Comparison of ENCODE assay signal across 14 mouse cellular contexts in the genomic region with DNA sequence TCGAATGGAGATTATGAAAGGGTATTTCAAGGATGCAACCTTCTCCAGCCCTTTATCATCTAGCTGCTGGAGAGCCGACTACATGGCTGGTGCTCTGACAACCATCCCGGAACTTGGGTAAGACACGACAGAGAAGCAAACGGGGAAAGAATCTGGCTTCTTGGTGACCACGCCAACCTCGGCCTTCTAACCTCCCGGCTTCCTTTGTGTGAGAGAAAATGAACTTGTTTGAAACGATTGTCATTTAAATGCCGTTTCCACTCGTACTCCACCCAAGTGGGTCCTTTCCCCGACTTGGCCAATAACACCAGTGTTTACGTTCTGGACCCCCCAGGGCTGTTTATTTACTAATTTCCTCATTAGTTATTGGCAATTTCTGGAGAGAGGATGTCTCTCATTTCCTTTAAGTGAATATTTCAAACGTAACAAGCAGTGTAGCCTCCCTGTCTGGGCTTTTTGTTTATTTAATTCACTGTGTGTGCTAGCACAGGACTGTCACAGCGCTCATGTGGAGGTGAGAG. TPM values are rescaled to one million over a fixed set of nuclear protein-coding genes. Genes with fewer than 3 reads are reported as not detected.
DNase-seq lines count a peak whose midpoint lies in the region; ATAC-seq and TF ChIP-seq lines count a peak whose summit lies in the region.
"Had no signal": no experiment of that assay in that cellular context is flagged by ENCODE, and none has a peak within 500 bp of the region (broad histone marks: within the 10 kb centered on the region; RNA-seq: fewer than 3 reads in every experiment).

No protein-coding gene starts in this region.

- in situ Hi-C loops in ES-E14 (cut with MboI; ENCODE audit: low sequenced_read_pairs in 2 of 2, unreplicated experiment in 2 of 2): no loop called here

- TF ChIP-seq CTCF in small intestine, adult 2 months (IDR thresholded peaks at IDR 0.05; ENCODE audit: extremely low read depth, insufficient read length, insufficient replicate concordance, low read depth, low read length): no peak

- WGBS in heart, embryonic 14.5 days: 58% methylated on average over 15 of the region's 15 CpGs
- 42% methylated on average over 15 of the region's 15 CpGs for WGBS in lung, embryonic 15.5 days
- 74% methylated on average over 15 of the region's 15 CpGs for WGBS in small intestine, adult 2 months

- no peak overlapping the region for H3K4me3 ChIP-seq in heart, embryonic 14.5 days (ENCODE audit: control insufficient read depth in 1 of 2, insufficient read depth in 1 of 2, low read depth in 1 of 2, low read length in 2 of 2)
- no peak overlapping the region for H3K4me3 ChIP-seq in lung, embryonic 15.5 days
- H3K4me3 ChIP-seq in ES-E14 (ENCODE audit: insufficient read depth in 1 of 2, low read depth in 1 of 2, low read length in 2 of 2, poor library complexity in 1 of 2, severe bottlenecking in 1 of 2): no peak overlapping the region
- H3K4me3 ChIP-seq in small intestine, adult 2 months (ENCODE audit: low read depth, low read length): no peak overlapping the region
- H3K4me3 ChIP-seq: embryonic facial prominence, embryonic 13.5 days; forebrain, embryonic 15.5 days; neural tube, embryonic 15.5 days had no signal

- H3K27ac ChIP-seq in heart, embryonic 14.5 days (replicated peaks in 1 of 2; ENCODE audit: control insufficient read depth in 1 of 2, insufficient read depth in 1 of 2, low read depth in 2 of 2, low read length in 2 of 2): peak overlapping the region; percentile 85 to 94; a peak in 2 of 4 replicates
- peak overlapping the region; percentile 97 for H3K27ac ChIP-seq in lung, embryonic 15.5 days
- peak overlapping the region; percentile 70; the same call in 1 of the 2 replicates for H3K27ac ChIP-seq in ES-E14 (ENCODE audit: insufficient read depth, low read depth, low read length, poor library complexity, severe bottlenecking)
- H3K27ac ChIP-seq in small intestine, adult 2 months (ENCODE audit: insufficient read depth, low read depth, low read length): peak overlapping the region; percentile 54
- H3K27ac ChIP-seq: forebrain, embryonic 15.5 days; neural tube, embryonic 15.5 days had no signal

- H3K27me3 ChIP-seq in heart, embryonic 14.5 days (ENCODE audit: control insufficient read depth, insufficient read depth, low read length): no peaks in the 10 kb centered on the region
- no peaks in the 10 kb centered on the region for H3K27me3 ChIP-seq in lung, embryonic 15.5 days
- no peaks in the 10 kb centered on the region for H3K27me3 ChIP-seq in small intestine, adult 2 months (ENCODE audit: control insufficient read depth, insufficient read depth, low read length)
- H3K27me3 ChIP-seq: embryonic facial prominence, embryonic 13.5 days; forebrain, embryonic 15.5 days; neural tube, embryonic 15.5 days had no signal

- no peaks in the 10 kb centered on the region for H3K36me3 ChIP-seq in heart, embryonic 14.5 days (ENCODE audit: control insufficient read depth, insufficient read depth, low read length)
- H3K36me3 ChIP-seq in lung, embryonic 15.5 days: no peaks in the 10 kb centered on the region
- H3K36me3 ChIP-seq in ES-E14 (ENCODE audit: control insufficient read depth, insufficient read depth, low read length, poor library complexity, severe bottlenecking): no peaks in the 10 kb centered on the region
- peaks cover 1% of the 10 kb centered on the region; the same call in 1 of the 2 replicates for H3K36me3 ChIP-seq in small intestine, adult 2 months (ENCODE audit: control insufficient read depth, insufficient read depth, low read length)
- H3K36me3 ChIP-seq: embryonic facial prominence, embryonic 13.5 days; forebrain, embryonic 15.5 days; neural tube, embryonic 15.5 days had no signal

- DNase-seq in heart, postnatal 25 days (ENCODE audit: low spot score): no peak
- no peak for DNase-seq in lung, postnatal 36 days
- no peak for DNase-seq in ES-E14 (ENCODE audit: low read depth, low spot score)
- DNase-seq in T-cell, adult 2 months (ENCODE audit: low spot score): no peak
- DNase-seq: cerebellum, adult 9-11 months; kidney, adult 2 months; layer of hippocampus, adult 9-11 months had no signal

- no peaks in the 10 kb centered on the region for H3K9me3 ChIP-seq in heart, embryonic 14.5 days (ENCODE audit: control insufficient read depth, low read length)
- no peaks in the 10 kb centered on the region for H3K9me3 ChIP-seq in lung, embryonic 15.5 days
- H3K9me3 ChIP-seq in ES-E14 (ENCODE audit: control insufficient read depth, insufficient read depth, low read depth, low read length): no peaks in the 10 kb centered on the region
- H3K9me3 ChIP-seq: embryonic facial prominence, embryonic 13.5 days; forebrain, embryonic 15.5 days; neural tube, embryonic 15.5 days had no signal

- H3K4me2 ChIP-seq in heart, embryonic 14.5 days (ENCODE audit: low read length): no peak overlapping the region
- no peak overlapping the region for H3K4me2 ChIP-seq in lung, embryonic 15.5 days
- H3K4me2 ChIP-seq: embryonic facial prominence, embryonic 13.5 days; forebrain, embryonic 15.5 days; neural tube, embryonic 15.5 days had no signal

- intact Hi-C loops in heart, postnatal 25 days (cut with DNase I): no loop called here

- TF ChIP-seq POLR2A in small intestine, adult 2 months (IDR thresholded peaks at IDR 0.05; ENCODE audit: low read depth, low read length): no peak

- no peak overlapping the region for H3K9ac ChIP-seq in heart, embryonic 14.5 days (ENCODE audit: low read length)
- H3K9ac ChIP-seq in lung, embryonic 15.5 days: no peak overlapping the region
- no peak overlapping the region for H3K9ac ChIP-seq in ES-E14 (ENCODE audit: insufficient read depth, low read depth, low read length, poor library complexity, severe bottlenecking)
- H3K9ac ChIP-seq: embryonic facial prominence, embryonic 13.5 days; forebrain, embryonic 15.5 days; neural tube, embryonic 15.5 days had no signal

- peaks cover 53 to 66% of the 10 kb centered on the region in 2 experiments for H3K4me1 ChIP-seq in heart, embryonic 14.5 days (ENCODE audit: control insufficient read depth in 2 of 2, insufficient read depth in 2 of 2, low read length in 2 of 2)
- H3K4me1 ChIP-seq in lung, embryonic 15.5 days: peaks cover 65% of the 10 kb centered on the region
- peaks cover 15 to 50% of the 10 kb centered on the region in 2 experiments for H3K4me1 ChIP-seq in ES-E14 (ENCODE audit: control insufficient read depth in 2 of 2, insufficient read depth in 2 of 2, low read length in 2 of 2, poor library complexity in 1 of 2)
- peaks cover 24% of the 10 kb centered on the region; the same call in 1 of the 2 replicates for H3K4me1 ChIP-seq in small intestine, adult 2 months (ENCODE audit: control insufficient read depth, insufficient read depth, insufficient read length, low read length)

- no peak for ATAC-seq in heart, embryonic 14.5 days (ENCODE audit: insufficient number of reproducible peaks, insufficient read depth, low FRiP score, low read depth)
- ATAC-seq in lung, embryonic 15.5 days (ENCODE audit: borderline replicate concordance, extremely low read depth, low FRiP score, low TSS enrichment): no peak
- ATAC-seq: forebrain, embryonic 15.5 days; midbrain, embryonic 16.5 days had no signal

TF ChIP-seq in ES-E14, 5 proteins besides CTCF, POLR2A, EP300 and RAD21:
- TF ChIP-seq ZNF384 (IDR thresholded peaks at IDR 0.05; ENCODE audit: low read depth, low read length) (no peak), CHD2 (IDR thresholded peaks at IDR 0.05; ENCODE audit: low read depth, low read length) (no peak), HCFC1 (IDR thresholded peaks at IDR 0.05; ENCODE audit: borderline replicate concordance, insufficient read depth, low read length) (no peak), ZC3H11A (IDR thresholded peaks at IDR 0.05; ENCODE audit: borderline replicate concordance, low read depth, low read length) (no peak), MAFK (IDR thresholded peaks at IDR 0.05; ENCODE audit: insufficient read depth, low read depth, low read length) (no peak)

RNA-seq across cellular contexts. Expression of gene Ksr1, which starts 52.8 kb away (rescaled TPM):
- 4.3 and 5.8 TPM in 2 replicates for polyA plus RNA-seq in heart, embryonic 14.5 days (2014; fragmentation: Nextera tagmentation; extraction: Ambion mirVana)
- total RNA-seq in heart, postnatal 25 days (2021): 1 to 10 TPM; 7.3 TPM
- polyA plus RNA-seq in lung, embryonic 15.5 days (2015; fragmentation: Nextera tagmentation; extraction: Ambion mirVana): 2.0 and 2.8 TPM in 2 replicates
- total RNA-seq in ES-E14 (2012; rRNA removed): 10.7 and 11.3 TPM in 2 replicates
- 43.9 and 106 TPM in 2 replicates for polyA plus RNA-seq in small intestine, adult 2 months (2012; rRNA removed)
